Mouse (Mus musculus) myocyte (in vitro differentiated cells): ENCODE data around the gene Lep. TPM values are rescaled to one million over a fixed set of nuclear protein-coding genes. Genes with fewer than 3 reads are reported as not detected.

Source experiments
- H3K27me3 ChIP-seq: one replicate; pipeline ENCODE4 v1.6.1; 2011; ENCODE audit not compliant: control insufficient read depth, insufficient read depth, insufficient read length
- H3K36me3 ChIP-seq: one replicate; pipeline ENCODE4 v1.6.1; 2011; ENCODE audit not compliant: control insufficient read depth, insufficient read depth
- H3K4me2 ChIP-seq: one replicate; pipeline ENCODE4 v1.6.1; 2011; ENCODE audit warnings: low read depth, control low read depth
- H3K4me3 ChIP-seq: one replicate; pipeline ENCODE4 v1.5.1; 2011; ENCODE audit warnings: mild to moderate bottlenecking, control low read depth, moderate library complexity
- H3K79me2 ChIP-seq: one replicate; pipeline ENCODE4 v1.6.1; 2011; ENCODE audit not compliant: control insufficient read depth, insufficient read depth
- H3ac ChIP-seq: one replicate; pipeline ENCODE4 v1.6.1; 2011; ENCODE audit not compliant: control insufficient read depth, insufficient read length
- CEBPB ChIP-seq: IDR thresholded peaks from 2 replicates; pipeline ENCODE4 v1.6.1; 2011; ENCODE audit warnings: mild to moderate bottlenecking, moderate library complexity; ENCODE audit not compliant: poor library complexity, insufficient read depth, severe bottlenecking
- E2F4 ChIP-seq: IDR thresholded peaks from one replicate; pipeline ENCODE4 v1.6.1; 2011; ENCODE audit warnings: mild to moderate bottlenecking, control low read depth, moderate library complexity; ENCODE audit not compliant: insufficient read depth
- MAX ChIP-seq: IDR thresholded peaks from one replicate; pipeline ENCODE4 v1.6.1; 2011; ENCODE audit warnings: low read depth, mild to moderate bottlenecking, control low read depth
- MYOD1 ChIP-seq, 3 experiments: IDR thresholded peaks; one replicate each; pipeline ENCODE4 v1.6.1; 2011; ENCODE audit warnings: control low read depth in 2 of 3, low read depth in 2 of 3, mild to moderate bottlenecking in 2 of 3, moderate library complexity in 1 of 3; ENCODE audit not compliant: insufficient read length in 2 of 3, control insufficient read depth in 1 of 3
- MYOG ChIP-seq, 3 experiments: IDR thresholded peaks; one replicate each; pipeline ENCODE4 v1.6.1; 2011; ENCODE audit warnings: control low read depth in 2 of 3, low read depth in 2 of 3, mild to moderate bottlenecking in 2 of 3; ENCODE audit not compliant: insufficient read length in 2 of 3, control insufficient read depth in 1 of 3, insufficient read depth in 1 of 3
- POLR2A ChIP-seq: IDR thresholded peaks from one replicate; pipeline ENCODE4 v1.6.1; 2011; ENCODE audit warnings: low read depth, mild to moderate bottlenecking, control low read depth, moderate library complexity; ENCODE audit not compliant: insufficient read length
- POLR2AphosphoS2 ChIP-seq: IDR thresholded peaks from one replicate; pipeline ENCODE4 v1.6.1; 2011; ENCODE audit warnings: low read depth, control low read depth; ENCODE audit not compliant: insufficient read length
- REST ChIP-seq: IDR thresholded peaks from one replicate; pipeline ENCODE4 v1.6.1; 2011; ENCODE audit warnings: mild to moderate bottlenecking, control low read depth, moderate library complexity; ENCODE audit not compliant: insufficient read depth, insufficient read length
- SRF ChIP-seq: IDR thresholded peaks from one replicate; pipeline ENCODE4 v1.6.1; 2011; ENCODE audit warnings: low read depth; ENCODE audit not compliant: control insufficient read depth, insufficient read length
- TCF12 ChIP-seq: IDR thresholded peaks from one replicate; pipeline ENCODE4 v1.6.1; 2011; ENCODE audit warnings: mild to moderate bottlenecking, control low read depth; ENCODE audit not compliant: poor library complexity, insufficient read depth, severe bottlenecking
- TCF3 ChIP-seq: IDR thresholded peaks from one replicate; pipeline ENCODE4 v1.6.1; 2011; ENCODE audit warnings: low read depth, control low read depth; ENCODE audit not compliant: insufficient read length
- USF1 ChIP-seq: IDR thresholded peaks from one replicate; pipeline ENCODE4 v1.6.1; 2011; ENCODE audit warnings: low read depth, mild to moderate bottlenecking, control low read depth, moderate library complexity
- polyA plus RNA-seq: library from polyadenylated mRNA; unstranded; fragments of >200 nt; fragmentation: generic; extraction: Trizol; gene quantifications from one replicate; pipeline ENCODE4 v1.2.1, GENCODE M21; 2012; ENCODE audit warnings: missing spikeins

Gene Lep
- polyA plus RNA-seq, 1 experiment, result not detected

DNA sequence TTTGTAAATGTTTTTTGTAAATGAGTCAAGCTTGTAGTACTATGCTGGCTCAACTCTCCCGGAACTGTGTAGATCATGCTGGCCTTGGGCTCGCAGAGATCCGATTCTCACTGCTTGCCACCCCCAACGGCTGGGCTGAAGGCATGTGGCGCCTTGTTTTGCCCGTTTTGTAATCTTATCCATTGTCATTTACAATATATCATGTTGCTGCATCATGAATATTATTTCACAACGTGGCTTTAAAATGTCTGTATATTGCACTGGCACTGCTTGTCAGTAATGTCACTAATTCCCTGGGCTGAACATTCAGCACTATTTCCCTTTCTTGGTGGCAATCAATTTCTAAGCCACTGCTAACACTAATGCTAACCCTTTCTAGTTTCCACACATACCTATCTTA, 3.6 kb upstream of the Lep start:
- TF ChIP-seq TCF12, result no peak
- TF ChIP-seq MAX, result no peak
- no peak for TF ChIP-seq USF1
- TF ChIP-seq E2F4, result no peak
- TF ChIP-seq SRF, result no peak
- no peak overlapping the region for H3K4me3 ChIP-seq
- no peak overlapping the region for H3ac ChIP-seq
- H3K27me3 ChIP-seq, result peaks cover 62% of the 10 kb centered on the region
- no peaks in the 10 kb centered on the region for H3K36me3 ChIP-seq
- no peak overlapping the region for H3K4me2 ChIP-seq
- no peaks in the 10 kb centered on the region for H3K79me2 ChIP-seq

GRCm38 (mm10) chr6:29066389-29066790, 6.4 kb downstream of the Lep start:
- peaks cover 38% of the 10 kb centered on the region for H3K27me3 ChIP-seq
- H3ac ChIP-seq, result no peak overlapping the region
- no peak overlapping the region for H3K4me2 ChIP-seq
- H3K4me3 ChIP-seq, result no peak overlapping the region
- TF ChIP-seq CEBPB (no peak), POLR2AphosphoS2 (no peak), POLR2A (no peak), MYOD1 (IDR thresholded peaks at IDR 0.05; ENCODE audit: control insufficient read depth in 1 of 3, insufficient read length in 2 of 3, low read depth in 2 of 3) (peak in 1 of 3 experiments; percentile 43), MAX (no peak), E2F4 (no peak), USF1 (no peak), SRF (no peak), TCF12 (no peak), MYOG (IDR thresholded peaks at IDR 0.05; ENCODE audit: control insufficient read depth in 1 of 3, insufficient read depth in 1 of 3, insufficient read length in 2 of 3, low read depth in 2 of 3) (peak in 1 of 3 experiments; percentile 69)
- H3K79me2 ChIP-seq, result no peaks in the 10 kb centered on the region
- H3K36me3 ChIP-seq, result no peaks in the 10 kb centered on the region

DNA sequence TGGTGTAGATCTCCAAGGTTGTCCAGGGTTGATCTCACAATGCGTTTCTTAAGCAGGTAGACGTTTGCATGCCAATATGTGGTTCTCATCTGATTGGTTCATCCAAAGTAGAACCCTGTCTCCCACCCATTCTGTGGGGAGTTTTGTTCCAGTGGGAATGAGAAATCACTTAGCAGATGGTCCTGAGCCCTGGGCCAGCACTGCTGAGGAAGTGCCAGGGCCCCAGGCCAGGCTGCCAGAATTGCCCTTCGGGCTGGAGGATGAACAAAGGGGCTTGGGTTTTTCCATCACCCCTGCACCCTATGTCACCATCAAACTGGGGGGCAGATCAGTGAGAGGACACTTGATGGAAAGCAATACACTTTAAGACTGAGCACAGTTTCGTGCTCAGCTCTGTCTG, 12.2 kb downstream of the Lep start:
- no peak overlapping the region for H3ac ChIP-seq
- peaks cover 32% of the 10 kb centered on the region for H3K27me3 ChIP-seq
- H3K79me2 ChIP-seq, result no peaks in the 10 kb centered on the region

DNA sequence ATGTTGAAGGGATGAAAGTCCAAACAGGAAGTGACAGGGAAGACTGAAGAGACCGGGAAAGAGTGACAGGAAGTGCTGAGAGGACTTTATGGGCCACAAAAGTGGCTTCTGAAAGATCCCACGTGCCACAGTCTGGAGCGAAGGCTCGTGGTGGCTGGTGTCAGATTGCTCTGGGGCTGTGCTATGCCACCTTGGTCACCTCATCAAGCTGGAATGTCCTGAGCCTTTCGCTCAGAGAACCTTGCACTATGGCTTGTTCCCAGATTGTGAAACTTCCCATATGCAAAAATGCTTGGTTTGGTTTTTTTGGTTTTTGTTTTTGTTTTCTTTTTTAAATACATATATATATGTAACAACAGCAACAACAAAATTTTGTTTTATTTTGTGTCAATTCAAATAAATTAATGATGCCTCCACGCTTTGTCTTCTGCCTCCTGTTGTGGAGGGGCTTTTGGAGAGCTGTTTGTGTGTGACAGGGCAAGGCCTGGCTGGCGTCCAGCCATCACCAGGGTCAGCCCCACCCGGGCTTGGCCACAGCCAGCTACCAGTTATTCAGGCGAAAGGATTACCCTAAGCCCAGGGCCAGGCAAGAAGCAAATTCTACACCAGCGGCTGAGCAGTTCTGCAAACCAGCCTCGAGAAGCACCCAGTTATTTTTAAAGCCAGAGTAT, 13.6 kb downstream of the Lep start:
- H3K79me2 ChIP-seq, result no peaks in the 10 kb centered on the region
- H3K4me2 ChIP-seq, result no peak overlapping the region
- H3K27me3 ChIP-seq, result peaks cover 25% of the 10 kb centered on the region
- H3K36me3 ChIP-seq, result no peaks in the 10 kb centered on the region
- H3K4me3 ChIP-seq, result no peak overlapping the region
- TF ChIP-seq POLR2AphosphoS2 (no peak), TCF3 (no peak), USF1 (no peak), MYOD1 (IDR thresholded peaks at IDR 0.05; ENCODE audit: control insufficient read depth in 1 of 3, insufficient read length in 2 of 3, low read depth in 2 of 3) (no peak), CEBPB (no peak), POLR2A (no peak), E2F4 (no peak), TCF12 (no peak), REST (no peak), SRF (no peak), MYOG (IDR thresholded peaks at IDR 0.05; ENCODE audit: control insufficient read depth in 1 of 3, insufficient read depth in 1 of 3, insufficient read length in 2 of 3, low read depth in 2 of 3) (no peak), MAX (no peak)
- H3ac ChIP-seq, result no peak overlapping the region

More for the DNA sequence above, 12.2 kb downstream of the Lep start:
- H3K4me3 ChIP-seq, result no peak overlapping the region
- TF ChIP-seq TCF12 (no peak), MAX (no peak), TCF3 (no peak), POLR2AphosphoS2 (no peak), POLR2A (no peak), CEBPB (no peak), SRF (no peak), REST (no peak), MYOG (IDR thresholded peaks at IDR 0.05; ENCODE audit: control insufficient read depth in 1 of 3, insufficient read depth in 1 of 3, insufficient read length in 2 of 3, low read depth in 2 of 3) (no peak), MYOD1 (IDR thresholded peaks at IDR 0.05; ENCODE audit: control insufficient read depth in 1 of 3, insufficient read length in 2 of 3, low read depth in 2 of 3) (no peak), E2F4 (no peak), USF1 (no peak)
- no peak overlapping the region for H3K4me2 ChIP-seq
- H3K36me3 ChIP-seq, result no peaks in the 10 kb centered on the region

GRCm38 (mm10) chr6:29074133-29074469, 14.1 kb downstream of the Lep start:
- Histone ChIP-seq H3K36me3 (no peaks in the 10 kb centered on the region), H3ac (no peak overlapping the region), H3K27me3 (peaks cover 21% of the 10 kb centered on the region), H3K4me2 (no peak overlapping the region), H3K4me3 (no peak overlapping the region), H3K79me2 (no peaks in the 10 kb centered on the region)
- TF ChIP-seq POLR2AphosphoS2 (no peak), CEBPB (no peak), MYOD1 (IDR thresholded peaks at IDR 0.05; ENCODE audit: control insufficient read depth in 1 of 3, insufficient read length in 2 of 3, low read depth in 2 of 3) (no peak), E2F4 (no peak), MAX (no peak)
